Mouse (Mus musculus): ENCODE results near the gene Dhcr7.

GRCm38 (mm10) chr7:143783996-143784829 lies 38.7 kb upstream of the Dhcr7 start, which contains the start of gene Mrgpre:
- no peak for TF ChIP-seq CTCF (IDR thresholded peaks at IDR 0.05; ENCODE audit: low read depth)
- no peak for TF ChIP-seq EP300 (IDR thresholded peaks at IDR 0.05; ENCODE audit: low read depth)

Measured in liver, postnatal 0 days (tissue).